Mouse (Mus musculus) mouse trophoblast stem cell (cell line): Measurements from ENCODE around the gene Tmem201.

Experiments
- in situ Hi-C, 2 experiments: fragments of 300-500 bp; cut with MseI, MboI; formaldehyde crosslinking; loops; 2 replicates in 1 of 2; 3 replicates in 1 of 2; pipeline ENCODE4 v1.15.1; 2025

Tmem201 gene

DNA sequence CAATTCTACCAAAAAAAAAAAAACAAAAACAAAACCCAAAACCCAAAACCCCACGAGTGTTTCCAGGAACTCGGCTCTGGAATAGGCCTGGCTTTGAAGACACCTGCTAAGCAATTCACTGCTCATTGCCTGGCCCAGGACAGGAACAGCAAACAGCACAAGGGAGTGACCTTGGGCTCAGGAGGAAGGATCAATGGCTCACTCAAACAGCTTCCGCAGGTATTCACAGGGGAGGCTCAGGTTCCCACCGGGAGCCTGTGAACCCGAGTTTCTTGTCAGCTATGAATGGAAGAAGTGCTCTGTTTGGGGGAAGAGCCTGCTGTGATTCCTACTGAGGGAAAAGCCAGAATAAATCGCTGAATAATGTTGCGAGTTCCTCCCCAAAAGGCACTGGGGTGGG is 54.0 kb downstream of the Tmem201 start:
- in situ Hi-C loops, result no loop called here

DNA sequence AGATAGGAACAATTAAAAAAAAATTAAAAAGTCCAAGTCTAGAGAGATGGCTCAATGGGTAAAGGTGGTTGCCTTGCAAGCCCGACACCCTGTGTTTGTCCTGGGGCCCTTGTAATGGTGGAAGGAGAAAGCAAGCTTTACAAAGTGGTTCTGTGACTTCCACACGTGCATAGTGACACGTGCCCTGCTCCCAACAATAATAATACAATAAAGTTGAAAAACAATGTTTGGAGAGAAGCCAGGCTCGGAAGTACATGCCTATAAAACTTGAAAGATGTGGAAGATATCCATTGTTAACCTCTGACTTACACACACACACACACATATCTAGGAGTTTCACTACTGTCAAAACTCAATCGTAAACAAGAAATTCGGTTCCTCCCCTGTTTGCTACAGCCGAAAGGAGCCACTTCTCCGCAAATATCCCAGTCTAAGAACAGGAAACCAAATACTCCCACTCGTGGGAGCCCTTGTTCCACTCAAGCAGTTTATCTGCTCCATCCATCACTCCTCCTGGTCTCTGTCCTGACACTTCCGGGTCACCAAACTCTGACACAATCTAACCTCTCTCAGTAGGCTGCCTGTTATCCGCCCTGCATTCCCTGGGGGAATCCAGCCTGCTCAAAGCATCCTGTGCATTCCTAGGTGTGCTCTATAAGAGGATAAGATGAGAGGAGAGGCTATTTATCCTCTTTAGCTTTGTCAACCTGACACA is 58.6 kb downstream of the Tmem201 start:
- in situ Hi-C loops, result no loop called here

DNA sequence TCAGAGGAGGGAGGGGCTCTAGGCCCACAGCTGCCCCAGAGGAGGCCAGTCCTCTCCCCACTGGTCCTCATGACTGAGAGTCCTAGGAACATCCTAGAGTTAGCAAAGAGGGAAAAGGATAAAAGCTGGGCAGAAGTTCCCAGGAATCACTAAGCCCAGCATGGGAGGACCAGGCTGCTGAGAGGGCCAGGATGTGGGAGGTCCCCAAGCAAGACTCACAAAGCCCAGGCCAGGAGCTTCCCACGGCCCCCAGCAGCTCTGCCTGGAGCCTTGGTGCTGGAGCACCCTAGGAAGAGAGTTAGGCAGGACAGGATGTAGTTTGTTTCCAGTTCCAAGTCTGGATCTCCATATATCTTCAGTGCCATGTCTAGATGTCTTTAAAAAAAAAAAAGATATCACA is 59.8 kb downstream of the Tmem201 start:
- in situ Hi-C loops, result no loop called here

DNA sequence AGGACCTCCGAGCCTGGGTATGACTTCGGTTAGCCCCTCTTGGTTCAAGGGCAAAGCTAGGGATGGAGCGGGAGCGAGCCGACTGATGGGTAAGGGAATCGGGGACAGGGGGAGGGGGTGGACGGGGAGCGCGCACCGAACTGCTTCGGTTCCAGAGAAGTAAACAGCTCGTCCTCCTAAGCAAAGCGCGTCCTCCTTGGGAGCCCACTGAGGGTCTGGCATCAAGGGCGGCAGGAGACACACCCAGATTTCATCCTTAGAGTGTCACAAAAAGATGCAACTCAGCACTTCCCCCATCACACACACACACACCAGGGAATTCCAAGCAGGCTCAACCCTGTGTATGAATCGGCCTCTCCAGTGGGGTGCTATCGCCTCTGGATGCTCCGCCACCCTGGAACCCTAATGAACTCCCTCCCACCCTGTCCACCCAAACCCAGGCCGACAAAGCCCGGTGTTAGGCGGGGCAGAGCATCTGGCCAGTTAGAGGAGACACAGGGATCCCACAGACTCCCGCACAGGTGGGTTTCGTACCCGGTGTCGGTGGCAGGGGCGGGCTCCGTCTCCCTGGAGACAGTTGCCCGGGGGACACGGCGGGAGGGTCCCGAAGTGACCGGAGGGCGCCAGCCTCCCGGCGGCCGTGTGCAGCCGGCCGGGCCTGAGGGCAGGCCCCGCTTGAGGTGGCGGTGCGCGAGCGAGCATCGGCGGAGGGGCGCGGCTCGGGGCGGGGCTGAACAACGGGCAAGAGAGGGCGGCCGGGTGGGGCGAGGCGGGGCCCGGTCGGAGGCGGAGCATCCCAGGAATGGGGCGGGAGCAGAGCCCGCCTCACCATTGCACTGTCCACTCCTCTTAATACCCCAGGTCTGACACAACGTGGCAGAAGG is 62.2 kb downstream of the Tmem201 start:
- in situ Hi-C loops, result no loop called here

DNA sequence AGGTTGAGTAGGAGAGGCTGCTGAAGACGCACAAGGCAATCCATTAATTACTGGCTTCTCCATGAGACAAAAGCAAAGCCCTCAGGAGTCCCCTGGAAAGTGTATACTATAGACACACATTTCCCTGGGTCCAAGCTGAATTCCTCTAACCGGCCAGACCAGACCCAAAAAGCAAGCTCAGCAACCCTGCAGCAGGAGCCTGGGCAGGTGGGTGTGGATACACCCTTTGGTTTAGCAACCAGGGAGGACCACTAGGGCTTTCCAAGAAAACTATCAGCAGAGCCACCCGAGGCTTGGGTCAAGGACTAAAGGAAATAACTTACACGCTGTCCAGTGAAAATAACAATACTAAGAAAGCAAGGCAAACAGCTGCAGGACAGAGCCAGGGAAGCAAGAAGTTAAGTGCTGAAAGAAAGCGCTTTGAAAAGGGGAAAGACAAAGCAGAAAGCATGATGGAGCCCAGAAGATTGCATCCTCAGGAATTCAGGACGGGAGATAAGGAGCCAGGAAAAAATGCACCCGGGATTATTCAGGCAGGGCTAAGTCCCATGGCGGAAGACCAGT is 62.9 kb downstream of the Tmem201 start:
- in situ Hi-C loops, result no loop called here

DNA sequence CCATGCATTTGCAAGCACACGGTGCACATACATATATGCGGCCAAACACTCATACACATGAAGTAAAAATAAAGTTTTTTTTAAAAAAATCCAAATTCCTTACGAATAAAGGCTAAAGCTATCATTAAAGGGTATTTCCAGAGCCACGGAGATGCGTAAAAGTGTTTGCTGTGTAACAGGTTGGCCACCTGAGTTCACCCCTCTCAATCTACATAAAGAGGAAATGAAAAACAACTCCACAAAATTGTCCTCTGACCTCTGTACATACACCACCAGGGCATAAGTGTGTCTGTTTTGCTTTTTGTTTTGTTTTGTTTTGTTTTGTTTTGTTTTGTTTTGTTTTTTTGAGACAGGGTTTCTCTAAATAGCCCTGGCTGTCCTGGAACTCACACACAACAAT is 65.1 kb downstream of the Tmem201 start:
- in situ Hi-C loops, result no loop called here

DNA sequence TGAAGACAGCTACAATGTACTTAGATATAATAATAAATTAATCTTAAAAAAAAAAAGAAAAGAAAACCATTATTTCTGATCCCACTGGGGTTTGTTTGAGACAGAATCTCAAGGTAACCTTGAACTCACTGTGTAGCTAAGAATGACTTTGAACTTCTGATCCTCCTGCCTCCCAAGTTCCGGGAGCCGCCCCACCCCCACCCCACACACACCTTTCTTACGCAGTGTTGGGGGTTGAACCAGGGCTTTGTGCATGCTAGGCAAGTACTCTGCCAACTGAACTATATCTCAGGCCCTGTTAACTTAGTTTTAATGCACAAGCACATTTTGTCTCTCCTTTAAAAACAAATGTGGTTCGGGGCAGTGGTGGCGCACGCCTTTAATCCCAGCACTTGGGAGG is 66.7 kb downstream of the Tmem201 start:
- in situ Hi-C loops, result no loop called here

DNA sequence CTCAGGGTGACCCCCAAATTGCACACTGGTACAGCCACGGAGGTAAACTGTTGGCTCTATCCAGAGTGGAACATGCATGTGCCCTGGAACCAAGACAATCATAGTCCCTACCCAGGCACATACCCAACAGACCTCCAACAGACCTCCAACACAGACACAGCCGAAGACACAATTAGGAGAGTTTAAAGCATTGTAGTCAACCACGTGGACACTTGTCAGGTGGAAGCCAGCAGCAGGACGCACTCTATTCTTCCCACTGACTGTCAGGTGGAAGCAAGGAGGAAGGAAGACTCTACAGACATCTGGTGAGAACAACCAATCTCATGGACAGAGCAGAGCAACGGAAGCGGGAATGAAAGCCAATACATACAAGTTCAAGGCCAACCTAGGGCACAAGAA is 72.2 kb downstream of the Tmem201 start:
- in situ Hi-C loops, result no loop called here
